Mouse (Mus musculus) heart, postnatal 0 days (tissue): ENCODE measurements around the gene Hephl1. TPM values are rescaled to one million over a fixed set of nuclear protein-coding genes. Genes with fewer than 3 reads are reported as not detected.

Experiments
- ATAC-seq: fragments of 200-750 bp; cut with Nextera tagmentation; 2 replicates; pipeline ENCODE4 v1.8.0; 2017; ENCODE audit warnings: low read depth, moderate number of reproducible peaks, moderate library complexity; ENCODE audit not compliant: insufficient read depth
- DNase-seq: peaks from one replicate; pipeline ENCODE4 v3.0.0-alpha.2; 2016; ENCODE audit warnings: low spot score
- H3K27ac ChIP-seq: fragments of 300-500 bp; sonication (generic); 2 replicates; pipeline ENCODE4 v1.5.1; 2014; ENCODE audit warnings: low read depth, mild to moderate bottlenecking
- H3K27me3 ChIP-seq: fragments of 300-500 bp; sonication (generic); 2 replicates; pipeline ENCODE4 v1.6.1; 2014; ENCODE audit warnings: low read length, mixed read lengths; ENCODE audit not compliant: control insufficient read depth, insufficient read depth
- H3K36me3 ChIP-seq: fragments of 300-500 bp; sonication (generic); replicated peaks from 2 replicates; pipeline ENCODE4 v1.6.1; 2014; ENCODE audit warnings: low read length, mixed read lengths; ENCODE audit not compliant: control insufficient read depth, insufficient read depth
- H3K4me1 ChIP-seq: fragments of 300-500 bp; sonication (generic); 2 replicates; pipeline ENCODE4 v1.6.1; 2014; ENCODE audit warnings: antibody characterized with exemption; ENCODE audit not compliant: control insufficient read depth, insufficient read depth
- H3K4me2 ChIP-seq: fragments of 300-500 bp; sonication (generic); 2 replicates; pipeline ENCODE4 v1.6.1; 2014; ENCODE audit warnings: low read depth, mild to moderate bottlenecking, low read length, moderate library complexity
- H3K4me3 ChIP-seq: fragments of 300-500 bp; sonication (generic); 2 replicates; pipeline ENCODE4 v1.5.1; 2014; ENCODE audit warnings: low read depth, low read length
- H3K9ac ChIP-seq: fragments of 300-500 bp; sonication (generic); replicated peaks from 2 replicates; pipeline ENCODE4 v1.6.1; 2014; ENCODE audit warnings: low read depth, low read length, mixed read lengths
- H3K9me3 ChIP-seq: fragments of 300-500 bp; sonication (generic); replicated peaks from 2 replicates; pipeline ENCODE4 v1.6.1; 2016; ENCODE audit warnings: low read length; ENCODE audit not compliant: control insufficient read depth
- CTCF ChIP-seq: IDR thresholded peaks from 2 replicates; pipeline ENCODE4 v1.5.1; 2016; ENCODE audit warnings: antibody characterized with exemption, control low read depth, low read depth
- EP300 ChIP-seq: IDR thresholded peaks from 2 replicates; pipeline ENCODE4 v1.6.1; 2016; ENCODE audit warnings: antibody characterized with exemption, low read depth
- WGBS: fragments of 180-500 bp; shearing (Covaris S2); extraction: QIAGEN DNeasy Blood & Tissue Kit; methylation state at CpG from one replicate; pipeline ENCODE4 v1.1.7; 2014; 5-methylcytosine and 5-hydroxymethylcytosine counted together
- polyA plus RNA-seq: library from polyadenylated mRNA; unstranded; fragments of >200 nt; fragmentation: Nextera tagmentation; extraction: Ambion mirVana; gene quantifications from 2 replicates; pipeline ENCODE4 v1.2.1, GENCODE M21; 2015
- total RNA-seq: library from RNA; depleted of rRNA; stranded (reverse); fragments of >200 nt; gene quantifications from 2 replicates; pipeline ENCODE4 v1.2.3, GENCODE M21; 2014; ENCODE audit warnings: low replicate concordance

Hephl1 gene
- total and polyA plus RNA-seq, 2 experiments from 2014 or later, result 0.03 TPM; not detected in 1

DNA sequence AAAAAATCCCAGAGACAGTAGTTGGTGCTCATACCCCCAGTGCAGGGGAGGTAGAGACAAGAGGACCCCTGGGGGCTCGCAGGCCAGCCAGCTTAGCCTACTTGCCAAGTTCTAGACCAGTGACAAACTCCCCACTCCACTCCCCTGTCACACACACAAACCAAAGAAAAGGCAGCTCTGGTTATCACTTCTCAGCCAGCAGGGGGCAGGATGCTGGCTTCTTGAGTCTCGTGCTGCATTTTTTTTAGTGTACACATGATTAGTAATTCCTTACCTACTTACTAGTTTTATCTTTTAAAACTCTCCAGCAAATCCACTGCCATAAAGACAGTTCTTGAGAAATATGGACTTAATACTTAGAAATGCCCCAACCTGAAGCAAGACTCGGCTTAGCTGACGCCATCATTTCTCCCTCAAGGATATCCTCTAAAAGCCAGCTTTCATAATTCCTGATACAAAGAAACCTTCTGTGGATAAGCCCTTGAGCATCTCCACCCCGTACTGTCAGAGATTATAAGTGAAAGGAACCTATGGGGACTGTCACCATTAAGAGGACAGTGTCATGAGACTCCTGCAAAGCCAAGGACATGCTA is 78.2 kb downstream of the Hephl1 start:
- WGBS, result 61% methylated on average over 5 of the region's 5 CpGs
- no peaks in the 10 kb centered on the region for H3K9me3 ChIP-seq
- DNase-seq, result no peak
- H3K4me1 ChIP-seq, result no peaks in the 10 kb centered on the region
- no peak for TF ChIP-seq EP300
- TF ChIP-seq CTCF, result peak; percentile 63
- H3K4me2 ChIP-seq, result no peak overlapping the region
- no peaks in the 10 kb centered on the region for H3K36me3 ChIP-seq
- H3K9ac ChIP-seq, result no peak overlapping the region
- no peak for ATAC-seq
- no peak overlapping the region for H3K4me3 ChIP-seq
- no peaks in the 10 kb centered on the region for H3K27me3 ChIP-seq
- no peak overlapping the region for H3K27ac ChIP-seq

DNA sequence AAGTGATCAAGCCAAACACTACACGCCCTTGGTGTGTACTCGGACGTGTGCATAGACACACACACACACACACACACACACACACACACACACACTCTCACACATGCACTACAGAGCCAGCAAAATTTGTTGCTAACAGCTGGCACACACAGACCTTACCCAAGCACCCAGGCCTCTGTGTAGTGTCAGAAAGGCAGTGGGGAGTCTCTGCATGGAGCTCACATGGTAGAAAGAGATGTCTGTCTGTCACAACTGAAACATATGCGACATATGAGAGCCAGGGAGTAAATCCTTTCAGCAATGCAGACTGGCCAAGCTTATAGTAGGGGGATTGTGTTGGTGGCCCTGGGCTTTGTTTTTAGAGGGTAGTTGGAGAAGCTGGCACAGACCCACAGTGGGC is 79.1 kb downstream of the Hephl1 start:
- Histone ChIP-seq H3K4me3 (no peak overlapping the region), H3K27me3 (no peaks in the 10 kb centered on the region), H3K36me3 (no peaks in the 10 kb centered on the region), H3K9me3 (no peaks in the 10 kb centered on the region), H3K4me2 (no peak overlapping the region), H3K4me1 (no peaks in the 10 kb centered on the region), H3K9ac (no peak overlapping the region), H3K27ac (no peak overlapping the region)
- DNase-seq (no peak), ATAC-seq (no peak)
- WGBS, result 87% methylated on average over 4 of the region's 4 CpGs
- TF ChIP-seq EP300 (no peak), CTCF (no peak)

DNA sequence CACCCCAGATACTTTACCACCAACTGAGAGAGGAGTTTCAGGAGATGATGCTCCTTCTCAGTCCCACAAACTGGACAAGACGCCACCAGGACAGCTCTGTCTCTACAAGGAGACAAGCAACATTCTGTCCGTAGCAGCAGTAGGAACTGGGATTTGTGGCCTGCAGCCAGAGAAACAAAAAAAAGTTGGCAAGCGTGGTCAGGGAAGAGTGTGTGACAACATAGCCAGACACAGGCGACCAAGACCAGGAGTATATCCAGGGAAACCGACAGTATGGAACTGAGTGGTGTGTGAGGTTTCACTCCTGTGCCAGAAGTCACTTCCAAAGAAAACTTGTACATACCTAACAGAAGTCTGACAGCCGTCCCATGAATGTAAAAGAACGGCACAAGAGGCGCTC is 81.1 kb downstream of the Hephl1 start:
- TF ChIP-seq CTCF (no peak), EP300 (no peak)
- no peaks in the 10 kb centered on the region for H3K36me3 ChIP-seq
- no peak overlapping the region for H3K4me3 ChIP-seq
- no peaks in the 10 kb centered on the region for H3K27me3 ChIP-seq
- DNase-seq (peak; percentile 58), ATAC-seq (peak; percentile 42; the same call in 1 of the 2 replicates)
- no peak overlapping the region for H3K9ac ChIP-seq
- H3K4me2 ChIP-seq, result no peak overlapping the region
- H3K27ac ChIP-seq, result no peak overlapping the region
- no peaks in the 10 kb centered on the region for H3K4me1 ChIP-seq
- WGBS, result 39% methylated on average over 8 of the region's 8 CpGs
- H3K9me3 ChIP-seq, result no peaks in the 10 kb centered on the region

DNA sequence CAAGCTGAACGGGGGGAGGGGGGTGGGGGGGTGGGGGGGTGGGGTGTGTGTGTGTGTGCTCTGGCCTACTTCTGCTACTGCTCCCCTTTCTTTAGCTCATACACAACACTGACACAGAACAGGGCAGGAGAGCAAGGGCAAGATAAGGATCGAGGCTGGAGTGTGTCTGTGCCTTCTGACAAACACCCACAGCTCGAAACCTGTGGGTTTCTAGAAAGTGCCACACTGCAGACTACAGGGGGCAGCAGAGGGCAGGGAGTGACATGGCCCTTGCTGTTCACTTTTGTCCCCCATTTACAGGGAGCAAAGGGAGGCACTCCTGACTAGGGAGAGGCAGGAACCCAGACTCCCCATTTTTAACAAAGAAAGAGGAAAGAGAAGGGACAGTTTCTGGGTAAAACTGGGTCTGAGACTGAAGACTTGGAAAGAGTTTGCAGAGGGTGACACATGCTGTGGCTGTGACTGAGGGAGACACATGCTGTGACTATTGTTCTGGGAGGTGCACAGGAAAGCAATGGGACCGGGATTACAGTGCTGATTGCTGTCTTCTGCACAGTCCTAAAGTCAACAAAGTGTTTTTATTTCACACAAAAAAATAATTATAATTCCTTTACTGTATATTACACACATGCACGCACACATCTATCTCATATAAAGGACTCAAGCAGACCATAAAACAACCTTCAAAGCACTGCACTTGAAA is 82.7 kb downstream of the Hephl1 start:
- no peaks in the 10 kb centered on the region for H3K36me3 ChIP-seq
- no peak overlapping the region for H3K9ac ChIP-seq
- H3K4me1 ChIP-seq, result no peaks in the 10 kb centered on the region
- no peak overlapping the region for H3K4me2 ChIP-seq
- DNase-seq, result no peak
- H3K4me3 ChIP-seq, result no peak overlapping the region
- H3K9me3 ChIP-seq, result no peaks in the 10 kb centered on the region
- TF ChIP-seq EP300 (no peak), CTCF (peak; percentile 73)
- ATAC-seq, result no peak
- 57% methylated on average over 5 of the region's 5 CpGs for WGBS
- H3K27ac ChIP-seq, result no peak overlapping the region
- no peaks in the 10 kb centered on the region for H3K27me3 ChIP-seq

DNA sequence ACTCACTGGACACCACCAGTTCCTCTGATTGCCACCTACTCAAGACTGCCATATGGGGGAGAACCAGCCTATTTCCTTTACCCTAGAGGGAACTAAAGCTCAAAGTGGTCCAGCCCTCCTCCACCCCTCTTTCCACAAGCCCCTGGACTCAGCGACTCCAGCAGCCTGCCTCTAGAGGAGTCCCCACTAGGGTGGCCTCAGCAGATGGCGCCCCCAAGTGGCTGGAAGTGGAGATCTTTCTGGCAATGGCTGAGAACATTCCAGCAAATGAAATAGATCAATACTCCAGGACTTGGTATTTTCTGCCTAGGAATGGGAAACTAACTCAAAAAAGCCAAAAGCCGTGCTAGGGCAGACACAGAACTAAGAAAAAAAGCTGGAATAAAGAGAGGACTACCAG is 84.2 kb downstream of the Hephl1 start:
- no peak overlapping the region for H3K4me3 ChIP-seq
- no peak overlapping the region for H3K4me2 ChIP-seq
- H3K36me3 ChIP-seq, result no peaks in the 10 kb centered on the region
- H3K27me3 ChIP-seq, result no peaks in the 10 kb centered on the region
- H3K9ac ChIP-seq, result no peak overlapping the region
- H3K9me3 ChIP-seq, result no peaks in the 10 kb centered on the region
- H3K4me1 ChIP-seq, result no peaks in the 10 kb centered on the region
- no peak for ATAC-seq
- WGBS, result 57% methylated on average over 3 of the region's 3 CpGs
- DNase-seq, result no peak
- TF ChIP-seq CTCF (no peak), EP300 (no peak)
- no peak overlapping the region for H3K27ac ChIP-seq
